Mouse (Mus musculus) kidney, postnatal 4 days (tissue): Measurements from ENCODE around the gene Ces1e.
A peak's percentile ranks its signal among the peaks of the same experiment; 100 is the strongest.
"Not testable (repeated sequence)": the region's sequence is repeated elsewhere in the genome, so short reads cannot be mapped to it uniquely, and the experiment has no call there.

ENCODE experiments used
- DNase-seq, 2 experiments: peaks; one replicate each; pipeline ENCODE4 v3.0.0; 2021; ENCODE audit warnings: mixed read lengths in 2 of 2

Gene Ces1e

GRCm38 (mm10) chr8:93229446-93229845 lies at the start of gene Ces1e:
Ces1e (minus strand) TSS chr8:93229619.
- DNase-seq, result peak in 1 of 2 experiments; percentile 4

GRCm38 (mm10) chr8:93278176-93278805 lies 48.9 kb upstream of the Ces1e start:
- no peak for DNase-seq

GRCm38 (mm10) chr8:93274609-93275008 lies 45.2 kb upstream of the Ces1e start:
- no peak for DNase-seq

GRCm38 (mm10) chr8:93273321-93273720 lies 43.9 kb upstream of the Ces1e start:
- no peak for DNase-seq

- DNase-seq, result peak; percentile 12 to 14
Observed at GRCm38 (mm10) chr8:93272686-93273085, 43.3 kb upstream of the Ces1e start.

- peak; percentile 8 to 15 for DNase-seq
Observed at GRCm38 (mm10) chr8:93261436-93261835, 32.0 kb upstream of the Ces1e start.

- no peak for DNase-seq
Observed at GRCm38 (mm10) chr8:93252400-93252925, 23.0 kb upstream of the Ces1e start.

- no peak for DNase-seq
Observed at GRCm38 (mm10) chr8:93246057-93246456, 16.6 kb upstream of the Ces1e start.

GRCm38 (mm10) chr8:93239884-93240283 lies 10.5 kb upstream of the Ces1e start:
- DNase-seq, result no peak

- DNase-seq, result no peak
Observed at GRCm38 (mm10) chr8:93235681-93236080, 6.3 kb upstream of the Ces1e start.

- DNase-seq, result no peak
Observed at GRCm38 (mm10) chr8:93234706-93235105, 5.3 kb upstream of the Ces1e start.

GRCm38 (mm10) chr8:93234068-93234467 lies 4.6 kb upstream of the Ces1e start:
- DNase-seq, result no peak

- DNase-seq, result peak in 1 of 2 experiments; percentile 6
Observed at GRCm38 (mm10) chr8:93228673-93229370, 597 bp downstream of the Ces1e start.

- not testable (repeated sequence) for DNase-seq
Observed at GRCm38 (mm10) chr8:93226471-93226870, 2.9 kb downstream of the Ces1e start.

GRCm38 (mm10) chr8:93221896-93222295 lies 7.5 kb downstream of the Ces1e start:
- DNase-seq, result no peak

- DNase-seq, result no peak
Observed at GRCm38 (mm10) chr8:93217867-93218266, 11.6 kb downstream of the Ces1e start.

GRCm38 (mm10) chr8:93217375-93217774 lies 12.0 kb downstream of the Ces1e start:
- DNase-seq, result no peak

- no peak for DNase-seq
Observed at GRCm38 (mm10) chr8:93211091-93211490, 18.3 kb downstream of the Ces1e start.

GRCm38 (mm10) chr8:93199146-93199545 lies 30.3 kb downstream of the Ces1e start:
- not testable (repeated sequence) for DNase-seq

- peak in 1 of 2 experiments; percentile 6 for DNase-seq
Observed at GRCm38 (mm10) chr8:93197685-93198525, 31.5 kb downstream of the Ces1e start, which contains the start of gene Ces1d. Ces1d (minus strand) TSS chr8:93197838.

GRCm38 (mm10) chr8:93196436-93196835 lies 33.0 kb downstream of the Ces1e start:
- no peak for DNase-seq

- DNase-seq, result peak; percentile 26 to 34
Observed at GRCm38 (mm10) chr8:93180581-93181129, 48.8 kb downstream of the Ces1e start.

GRCm38 (mm10) chr8:93176593-93176992 lies 52.8 kb downstream of the Ces1e start:
- DNase-seq, result peak in 1 of 2 experiments; percentile 6
